Mouse (Mus musculus): Measurements from ENCODE around the gene Dyrk2. TPM values are rescaled to one million over a fixed set of nuclear protein-coding genes. Genes with fewer than 3 reads are reported as not detected.

Gene Dyrk2
- polyA plus RNA-seq, 1 experiment from 2014 or later = 9.9 TPM

DNA sequence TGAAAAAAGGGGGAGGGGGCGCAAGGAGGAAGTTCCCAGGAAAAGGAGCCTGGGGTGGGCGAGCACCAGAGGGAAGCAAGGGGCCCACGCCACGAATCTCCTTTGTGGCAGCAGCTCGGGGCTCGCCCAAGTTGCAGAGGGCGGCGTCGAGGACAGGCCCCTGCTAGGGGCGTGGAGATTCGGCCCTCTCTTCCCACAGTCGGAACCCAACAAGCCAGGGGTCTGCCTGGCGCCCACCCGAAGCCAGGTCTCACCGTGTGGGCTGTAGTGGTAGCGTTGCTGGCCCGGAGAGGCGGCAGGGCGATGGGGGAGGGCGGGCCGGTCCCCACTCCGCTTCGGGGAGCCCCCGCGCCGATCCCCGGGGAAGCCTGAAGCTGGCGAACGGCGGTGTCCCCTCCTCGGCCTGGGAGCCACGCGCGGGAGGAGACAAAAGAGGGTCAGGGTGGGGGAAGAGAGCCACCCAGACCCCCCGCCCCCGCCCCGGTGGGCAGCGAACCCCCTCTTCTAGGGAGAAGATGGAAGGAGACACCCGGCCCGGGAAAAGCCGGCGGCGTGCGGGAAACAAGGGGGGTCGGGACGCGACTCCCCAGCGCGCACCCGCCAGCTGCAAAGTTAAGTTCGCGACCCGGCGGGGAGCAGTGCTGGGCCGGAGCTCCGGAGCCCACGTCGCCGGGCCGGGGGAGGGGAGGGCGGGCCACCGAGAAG lies 2.0 kb downstream of the Dyrk2 start:
- peak overlapping the region; percentile 90 for H3K4me3 ChIP-seq
- no peaks in the 10 kb centered on the region for H3K27me3 ChIP-seq
- peak overlapping the region; percentile 98 for H3K9ac ChIP-seq
- peaks cover 39% of the 10 kb centered on the region for H3K4me1 ChIP-seq
- ATAC-seq (ENCODE audit: insufficient number of reproducible peaks, insufficient read depth, low FRiP score, low TSS enrichment, low read depth) = peak; percentile 22; the same call in 1 of the 2 replicates
- H3K4me2 ChIP-seq = peak overlapping the region; percentile 83
- WGBS = under 1% methylated on average over 54 of the region's 62 CpGs
- no peaks in the 10 kb centered on the region for H3K9me3 ChIP-seq
- H3K36me3 ChIP-seq = peaks cover 23% of the 10 kb centered on the region
- H3K27ac ChIP-seq = peak overlapping the region; percentile 97

GRCm38 (mm10) chr10:118867304-118867895 lies 2.6 kb downstream of the Dyrk2 start:
- peak overlapping the region; percentile 83 for H3K4me2 ChIP-seq
- H3K27me3 ChIP-seq = no peaks in the 10 kb centered on the region
- 9% methylated on average over 16 of the region's 16 CpGs for WGBS
- 0 out of 2 replicates have a peak, but pooled peaks have one; percentile 4 for ATAC-seq (ENCODE audit: insufficient number of reproducible peaks, insufficient read depth, low FRiP score, low TSS enrichment, low read depth)
- peak overlapping the region; percentile 90 for H3K4me3 ChIP-seq
- peak overlapping the region; percentile 97 for H3K27ac ChIP-seq
- peaks cover 30% of the 10 kb centered on the region for H3K36me3 ChIP-seq
- peak overlapping the region; percentile 98 for H3K9ac ChIP-seq
- no peaks in the 10 kb centered on the region for H3K9me3 ChIP-seq
- peaks cover 39% of the 10 kb centered on the region for H3K4me1 ChIP-seq

DNA sequence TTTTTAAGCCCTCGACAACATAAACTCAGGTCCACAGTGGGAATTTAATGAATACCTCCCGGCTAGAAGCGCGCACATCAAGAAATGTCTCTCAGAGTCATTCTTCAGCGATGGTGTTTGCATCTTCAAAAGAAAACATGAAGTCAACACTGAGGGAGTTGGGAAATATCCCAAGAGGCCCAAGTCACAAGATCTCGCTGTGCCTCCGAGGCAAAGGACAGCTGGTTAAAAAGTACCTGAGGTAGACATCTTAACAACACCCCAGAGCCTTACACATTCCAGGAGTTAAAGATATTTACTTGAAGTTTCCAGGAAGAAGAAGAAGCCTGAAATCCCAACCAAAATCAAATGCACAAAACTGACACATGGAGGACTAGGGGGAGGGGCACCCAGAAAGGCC lies 5.0 kb downstream of the Dyrk2 start:
- ATAC-seq (ENCODE audit: insufficient number of reproducible peaks, insufficient read depth, low FRiP score, low TSS enrichment, low read depth) = no peak
- 86% methylated on average over 7 of the region's 7 CpGs for WGBS
- H3K27me3 ChIP-seq = no peaks in the 10 kb centered on the region
- H3K4me3 ChIP-seq = no peak overlapping the region
- H3K27ac ChIP-seq = no peak overlapping the region
- 0 out of 2 replicates have a peak, but pooled peaks cover 9% of the 10 kb centered on the region for H3K9me3 ChIP-seq
- no peak overlapping the region for H3K4me2 ChIP-seq
- H3K4me1 ChIP-seq = peaks cover 32% of the 10 kb centered on the region
- no peak overlapping the region for H3K9ac ChIP-seq
- H3K36me3 ChIP-seq = peaks cover 54% of the 10 kb centered on the region

GRCm38 (mm10) chr10:118863611-118864010 lies 6.4 kb downstream of the Dyrk2 start:
- 87% methylated on average over 8 of the region's 8 CpGs for WGBS
- no peak for ATAC-seq (ENCODE audit: insufficient number of reproducible peaks, insufficient read depth, low FRiP score, low TSS enrichment, low read depth)
- Histone ChIP-seq H3K27me3 (no peaks in the 10 kb centered on the region), H3K9ac (no peak overlapping the region), H3K4me1 (peaks cover 31% of the 10 kb centered on the region), H3K9me3 (0 out of 2 replicates have a peak, but pooled peaks cover 14% of the 10 kb centered on the region), H3K4me2 (no peak overlapping the region), H3K4me3 (no peak overlapping the region), H3K27ac (no peak overlapping the region), H3K36me3 (peaks cover 68% of the 10 kb centered on the region)

DNA sequence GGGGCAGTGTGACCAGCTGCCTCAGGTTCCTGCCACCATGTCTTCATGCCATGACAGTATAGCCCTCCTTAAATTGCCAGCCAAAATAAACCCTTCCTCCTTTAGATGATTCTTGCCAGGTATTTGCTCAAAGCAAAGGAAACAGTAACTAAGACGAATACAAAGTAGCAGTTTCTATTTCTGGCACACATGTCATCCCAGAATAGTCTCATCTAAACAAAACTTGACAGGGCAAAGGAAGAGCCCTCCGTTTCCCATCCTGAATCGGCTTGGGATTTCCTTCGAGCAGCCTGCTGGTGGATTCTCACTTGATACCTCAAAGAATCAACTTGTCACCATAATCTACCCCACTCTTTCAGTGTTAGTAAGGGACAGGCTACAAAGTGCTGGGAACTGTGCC lies 7.8 kb downstream of the Dyrk2 start:
- 83% methylated on average over 4 of the region's 4 CpGs for WGBS
- Histone ChIP-seq H3K27ac (no peak overlapping the region), H3K36me3 (peaks cover 75% of the 10 kb centered on the region), H3K4me2 (no peak overlapping the region), H3K4me3 (no peak overlapping the region), H3K9me3 (0 out of 2 replicates have a peak, but pooled peaks cover 14% of the 10 kb centered on the region), H3K27me3 (no peaks in the 10 kb centered on the region), H3K4me1 (peaks cover 32% of the 10 kb centered on the region), H3K9ac (no peak overlapping the region)
- no peak for ATAC-seq (ENCODE audit: insufficient number of reproducible peaks, insufficient read depth, low FRiP score, low TSS enrichment, low read depth)

GRCm38 (mm10) chr10:118861234-118862025 lies 8.6 kb downstream of the Dyrk2 start:
- no peak for ATAC-seq (ENCODE audit: insufficient number of reproducible peaks, insufficient read depth, low FRiP score, low TSS enrichment, low read depth)
- H3K9me3 ChIP-seq = 0 out of 2 replicates have a peak, but pooled peaks cover 14% of the 10 kb centered on the region
- no peak overlapping the region for H3K27ac ChIP-seq
- no peak overlapping the region for H3K4me2 ChIP-seq
- 94% methylated on average over 11 of the region's 11 CpGs for WGBS
- H3K4me1 ChIP-seq = peaks cover 32% of the 10 kb centered on the region
- H3K4me3 ChIP-seq = no peak overlapping the region
- H3K27me3 ChIP-seq = no peaks in the 10 kb centered on the region
- no peak overlapping the region for H3K9ac ChIP-seq
- peaks cover 83% of the 10 kb centered on the region for H3K36me3 ChIP-seq

- Histone ChIP-seq H3K4me2 (no peak overlapping the region), H3K27me3 (no peaks in the 10 kb centered on the region), H3K4me3 (no peak overlapping the region), H3K4me1 (peaks cover 17% of the 10 kb centered on the region), H3K36me3 (peaks cover 78% of the 10 kb centered on the region), H3K27ac (no peak overlapping the region), H3K9me3 (0 out of 2 replicates have a peak, but pooled peaks cover 14% of the 10 kb centered on the region), H3K9ac (no peak overlapping the region)
- 96% methylated on average over 21 of the region's 21 CpGs for WGBS
- ATAC-seq (ENCODE audit: insufficient number of reproducible peaks, insufficient read depth, low FRiP score, low TSS enrichment, low read depth) = no peak
Measured at GRCm38 (mm10) chr10:118859655-118860054, 10.4 kb downstream of the Dyrk2 start.

- Histone ChIP-seq H3K27ac (no peak overlapping the region), H3K9me3 (0 out of 2 replicates have a peak, but pooled peaks cover 2% of the 10 kb centered on the region), H3K4me3 (no peak overlapping the region), H3K4me2 (no peak overlapping the region), H3K27me3 (no peaks in the 10 kb centered on the region), H3K4me1 (peaks cover 15% of the 10 kb centered on the region), H3K9ac (no peak overlapping the region), H3K36me3 (peaks cover 30% of the 10 kb centered on the region)
- WGBS = 91% methylated on average over 9 of the region's 9 CpGs
- ATAC-seq (ENCODE audit: insufficient number of reproducible peaks, insufficient read depth, low FRiP score, low TSS enrichment, low read depth) = no peak
Measured at GRCm38 (mm10) chr10:118854641-118855040, 15.4 kb downstream of the Dyrk2 start.

DNA sequence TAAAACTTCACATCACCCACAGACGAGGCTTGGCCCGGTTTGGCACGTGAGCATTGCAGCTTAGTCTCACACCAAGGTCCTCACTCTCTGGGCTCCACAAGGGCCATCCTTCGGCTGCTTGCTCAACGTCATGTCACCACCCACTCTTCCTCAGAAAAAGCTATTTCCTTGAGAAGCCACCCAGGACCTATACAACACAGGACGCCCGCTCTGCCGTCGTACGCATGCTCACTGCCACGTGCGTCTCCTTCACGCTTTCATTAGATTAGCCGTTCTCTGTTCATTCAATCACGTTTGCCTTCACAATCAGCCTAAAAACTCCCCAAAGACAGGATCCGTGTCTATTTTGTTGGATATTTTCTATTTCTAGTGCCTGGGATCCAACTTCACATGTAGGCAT lies 17.5 kb downstream of the Dyrk2 start:
- H3K4me3 ChIP-seq = no peak overlapping the region
- H3K9ac ChIP-seq = no peak overlapping the region
- WGBS = 69% methylated on average over 16 of the region's 16 CpGs
- H3K4me2 ChIP-seq = no peak overlapping the region
- peaks cover 15% of the 10 kb centered on the region for H3K36me3 ChIP-seq
- H3K27ac ChIP-seq = no peak overlapping the region
- no peaks in the 10 kb centered on the region for H3K27me3 ChIP-seq
- ATAC-seq (ENCODE audit: insufficient number of reproducible peaks, insufficient read depth, low FRiP score, low TSS enrichment, low read depth) = no peak
- H3K4me1 ChIP-seq = peaks cover 15% of the 10 kb centered on the region
- no peaks in the 10 kb centered on the region for H3K9me3 ChIP-seq

DNA sequence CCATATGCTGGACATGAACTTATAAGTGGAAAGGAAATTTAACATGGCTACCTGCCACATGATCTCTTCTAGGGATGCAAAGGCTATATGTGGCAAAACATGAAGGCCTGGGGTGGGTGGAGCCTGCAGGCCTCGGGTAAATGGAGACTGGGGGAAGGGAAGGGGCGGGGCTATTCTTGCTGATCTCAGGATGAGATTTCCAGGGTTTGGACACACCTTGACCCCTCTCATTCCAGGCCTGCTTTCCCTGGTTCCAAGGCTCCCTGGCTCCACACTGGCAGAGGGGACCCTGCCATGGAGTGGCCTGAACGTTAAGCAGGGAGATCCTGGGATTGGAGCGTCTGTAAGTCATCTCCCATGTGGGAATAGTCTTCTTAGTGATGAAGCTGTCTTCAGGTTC lies 21.5 kb downstream of the Dyrk2 start:
- Histone ChIP-seq H3K9me3 (no peaks in the 10 kb centered on the region), H3K9ac (no peak overlapping the region), H3K4me3 (no peak overlapping the region), H3K4me1 (0 out of 2 replicates have a peak, but pooled peaks cover 4% of the 10 kb centered on the region), H3K27me3 (no peaks in the 10 kb centered on the region), H3K4me2 (no peak overlapping the region), H3K36me3 (no peaks in the 10 kb centered on the region), H3K27ac (no peak overlapping the region)
- WGBS = 81% methylated on average over 4 of the region's 4 CpGs
- ATAC-seq (ENCODE audit: insufficient number of reproducible peaks, insufficient read depth, low FRiP score, low TSS enrichment, low read depth) = no peak

DNA sequence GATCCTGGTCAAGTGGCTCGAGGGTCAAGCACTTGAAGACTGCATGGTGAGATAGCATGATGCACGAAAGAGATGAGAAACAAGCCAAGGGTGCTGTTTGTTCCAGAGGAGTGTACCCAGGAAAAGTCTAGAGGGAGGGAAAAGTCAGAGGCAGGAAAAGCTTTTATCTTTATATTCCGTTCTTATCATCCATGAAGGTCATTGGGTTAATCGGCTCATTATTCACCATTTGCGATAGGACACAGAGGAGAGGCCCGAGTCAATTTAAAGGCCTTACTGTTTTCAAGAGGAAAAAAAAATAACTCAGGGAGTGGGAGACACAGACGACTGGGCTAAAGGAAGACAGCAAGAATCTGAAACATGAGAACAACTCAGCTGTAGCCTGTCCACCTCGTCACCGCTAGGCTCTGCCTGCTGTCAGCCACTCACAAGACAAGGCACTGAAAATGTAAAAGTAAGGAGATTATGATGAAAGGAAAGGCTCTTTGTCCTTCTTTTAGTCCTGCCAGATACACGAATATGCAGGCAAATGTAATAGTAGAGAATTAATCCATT lies 22.9 kb downstream of the Dyrk2 start:
- Histone ChIP-seq H3K4me3 (no peak overlapping the region), H3K27me3 (no peaks in the 10 kb centered on the region), H3K27ac (no peak overlapping the region), H3K4me1 (no peaks in the 10 kb centered on the region), H3K36me3 (no peaks in the 10 kb centered on the region), H3K4me2 (no peak overlapping the region), H3K9ac (no peak overlapping the region), H3K9me3 (no peaks in the 10 kb centered on the region)
- ATAC-seq (ENCODE audit: insufficient number of reproducible peaks, insufficient read depth, low FRiP score, low TSS enrichment, low read depth) = no peak
- 34% methylated on average over 10 of the region's 10 CpGs for WGBS
